In genomic region chr1:156041451-156042241, GRCm38 (mm10) we compare ENCODE assay signal across 8 mouse cellular contexts. TPM values are rescaled to one million over a fixed set of nuclear protein-coding genes. Genes with fewer than 3 reads are reported as not detected.
DNase-seq lines count a peak whose midpoint lies in the region; ATAC-seq lines count a peak whose summit lies in the region.

No protein-coding gene starts in this region.

- peak; percentile 44 for DNase-seq in CD4-positive helper T cell, adult 2 months (ENCODE audit: low read depth, low spot score)
- no peak for DNase-seq in layer of hippocampus, postnatal 14 days (ENCODE audit: low spot score in 2 of 2)
- DNase-seq in right cerebral cortex, postnatal 36 days (ENCODE audit: low spot score in 2 of 2), result no peak
- no peak for DNase-seq in gastrocnemius, postnatal 14 days

- intact Hi-C loops in gastrocnemius, postnatal 14 days (cut with DNase I; ENCODE audit: low total_unique reads), result no loop called here

- peak overlapping the region; percentile 83 for H3K4me3 ChIP-seq in erythroblast, embryonic 14.5 days (replicated peaks)
- peak overlapping the region; percentile 62 for H3K4me3 ChIP-seq in forebrain, embryonic 15.5 days
- peak overlapping the region; percentile 65 for H3K4me3 ChIP-seq in liver, embryonic 15.5 days (replicated peaks)

- H3K27ac ChIP-seq in forebrain, embryonic 15.5 days (replicated peaks), result no peak overlapping the region
- H3K27ac ChIP-seq in liver, embryonic 15.5 days (replicated peaks), result peak overlapping the region; percentile 68

- no peaks in the 10 kb centered on the region for H3K9me3 ChIP-seq in erythroblast, embryonic 14.5 days (ENCODE audit: control insufficient read depth, low read length)
- no peaks in the 10 kb centered on the region for H3K9me3 ChIP-seq in forebrain, embryonic 15.5 days
- no peaks in the 10 kb centered on the region for H3K9me3 ChIP-seq in liver, embryonic 15.5 days (replicated peaks)

- H3K27me3 ChIP-seq in erythroblast, embryonic 14.5 days (ENCODE audit: control insufficient read depth), result no peaks in the 10 kb centered on the region
- no peaks in the 10 kb centered on the region for H3K27me3 ChIP-seq in forebrain, embryonic 15.5 days
- no peaks in the 10 kb centered on the region for H3K27me3 ChIP-seq in liver, embryonic 15.5 days

- peaks cover 64% of the 10 kb centered on the region for H3K36me3 ChIP-seq in erythroblast, embryonic 14.5 days (ENCODE audit: control insufficient read depth)
- H3K36me3 ChIP-seq in forebrain, embryonic 15.5 days, result peaks cover 8% of the 10 kb centered on the region; the same call in 1 of the 2 replicates
- H3K36me3 ChIP-seq in liver, embryonic 15.5 days (replicated peaks), result peaks cover 43% of the 10 kb centered on the region

- no peak for ATAC-seq in erythroblast, adult 5-6 weeks (replicated peaks; ENCODE audit: low FRiP score, poor library complexity, severe bottlenecking)
- no peak for ATAC-seq in forebrain, embryonic 15.5 days (replicated peaks)
- ATAC-seq in liver, embryonic 15.5 days (ENCODE audit: insufficient read depth), result peak; percentile 28; the same call in 1 of the 2 replicates

- peak overlapping the region; percentile 36; the same call in 1 of the 2 replicates for H3K9ac ChIP-seq in forebrain, embryonic 15.5 days (replicated peaks)
- H3K9ac ChIP-seq in liver, embryonic 15.5 days, result peak overlapping the region; percentile 57

- peak overlapping the region; percentile 49 for H3K4me2 ChIP-seq in forebrain, embryonic 15.5 days (replicated peaks)
- H3K4me2 ChIP-seq in liver, embryonic 15.5 days, result peak overlapping the region; percentile 79

- peaks cover 59% of the 10 kb centered on the region for H3K4me1 ChIP-seq in erythroblast, embryonic 14.5 days (ENCODE audit: control insufficient read depth)
- peaks cover 34% of the 10 kb centered on the region for H3K4me1 ChIP-seq in forebrain, embryonic 15.5 days
- peaks cover 67% of the 10 kb centered on the region for H3K4me1 ChIP-seq in liver, embryonic 15.5 days (replicated peaks)

- WGBS in forebrain, embryonic 15.5 days, result 50% methylated on average over 7 of the region's 7 CpGs
- 15% methylated on average over 7 of the region's 7 CpGs for WGBS in liver, embryonic 15.5 days (ENCODE audit: insufficient replicate concordance)

RNA-seq across cellular contexts. Expression of gene Tor1aip1, which starts 5.4 kb away (rescaled TPM):
- 2.6 and 3.1 TPM in 2 replicates for polyA plus RNA-seq in erythroblast, embryonic 14.5 days (2012)
- total RNA-seq in erythroblast, adult 5-6 weeks (2015; ENCODE audit: low replicate concordance), result 65.9 and 70.0 TPM in 2 replicates
- total RNA-seq in erythroblast, adult 5-6 weeks (2017; ENCODE audit: low replicate concordance), result 58.6 and 67.1 TPM in 2 replicates
- polyA plus RNA-seq in forebrain, embryonic 15.5 days (2015; fragmentation: Nextera tagmentation; extraction: Ambion mirVana), result 24.9 and 25.2 TPM in 2 replicates
- 19.3 and 23.4 TPM in 2 replicates for polyA plus RNA-seq in liver, embryonic 15.5 days (2015; fragmentation: Nextera tagmentation; extraction: Ambion mirVana)
- total RNA-seq in layer of hippocampus, postnatal 14 days (2021), result 10 to 100 TPM; 29.2 TPM
- total RNA-seq in gastrocnemius, postnatal 14 days (2021), result 10 to 100 TPM; 67.7 to 78.5 TPM

RNA-seq across cellular contexts. Expression of gene Tor1aip2, which starts 6.4 kb away (rescaled TPM):
- 1.4 and 1.8 TPM in 2 replicates for polyA plus RNA-seq in erythroblast, embryonic 14.5 days (2012)
- total RNA-seq in erythroblast, adult 5-6 weeks (2015; ENCODE audit: low replicate concordance), result 131 and 134 TPM in 2 replicates
- 130 and 147 TPM in 2 replicates for total RNA-seq in erythroblast, adult 5-6 weeks (2017; ENCODE audit: low replicate concordance)
- polyA plus RNA-seq in forebrain, embryonic 15.5 days (2015; fragmentation: Nextera tagmentation; extraction: Ambion mirVana), result 69.7 and 73.6 TPM in 2 replicates
- 51.2 and 52.7 TPM in 2 replicates for polyA plus RNA-seq in liver, embryonic 15.5 days (2015; fragmentation: Nextera tagmentation; extraction: Ambion mirVana)
- 10 to 100 TPM; 60.8 to 69.9 TPM for total RNA-seq in layer of hippocampus, postnatal 14 days (2021)
- 10 to 100 TPM; 49.5 to 55.4 TPM for total RNA-seq in gastrocnemius, postnatal 14 days (2021)
